Mouse (Mus musculus): Measurements from ENCODE around the gene Mif4gd.

GRCm38 (mm10) chr11:115653194-115653593 is 40.4 kb upstream of the Mif4gd start:
- TF ChIP-seq POLR2A (IDR thresholded peaks at IDR 0.05; ENCODE audit: low read depth, low read length) (no peak), CTCF (conservative IDR thresholded peaks at IDR 0.05; ENCODE audit: insufficient read depth, insufficient read length, low read depth, low read length) (no peak)
